Mouse (Mus musculus): ENCODE results near the gene Tmem191c. TPM values are rescaled to one million over a fixed set of nuclear protein-coding genes. Genes with fewer than 3 reads are reported as not detected.

Gene Tmem191c
- total and polyA plus RNA-seq, 2 experiments from 2014 or later: 76.9 to 112 TPM

DNA sequence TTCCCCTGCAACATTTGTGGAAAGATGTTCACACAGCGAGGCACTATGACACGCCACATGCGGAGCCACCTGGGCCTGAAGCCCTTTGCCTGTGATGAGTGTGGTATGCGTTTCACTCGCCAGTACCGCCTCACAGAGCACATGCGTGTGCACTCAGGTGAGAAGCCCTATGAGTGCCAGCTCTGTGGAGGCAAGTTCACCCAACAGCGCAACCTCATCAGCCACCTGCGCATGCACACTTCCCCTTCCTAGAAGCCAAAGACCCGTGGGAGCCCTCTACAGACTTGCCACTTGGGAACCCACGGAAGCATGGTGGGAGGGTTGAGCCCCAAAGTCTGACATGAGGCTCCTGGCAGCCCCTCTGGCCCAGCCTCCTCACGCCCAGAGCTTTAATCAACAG lies 17.0 kb upstream of the Tmem191c start:
- DNase-seq (ENCODE audit: low spot score) (no peak), ATAC-seq (no peak)
- H3K36me3 ChIP-seq (ENCODE audit: insufficient read depth, low read length): peaks cover 31% of the 10 kb centered on the region
- no peak overlapping the region for H3K4me3 ChIP-seq (ENCODE audit: low read length)
- peaks cover 4% of the 10 kb centered on the region; the same call in 1 of the 2 replicates for H3K4me1 ChIP-seq (ENCODE audit: insufficient read depth, low read length)
- no peak overlapping the region for H3K4me2 ChIP-seq (ENCODE audit: low read depth, low read length)
- no peaks in the 10 kb centered on the region for H3K27me3 ChIP-seq (ENCODE audit: insufficient read depth, low read length)
- TF ChIP-seq CTCF (IDR thresholded peaks at IDR 0.05; ENCODE audit: low read depth): no peak
- WGBS: 90% methylated on average over 12 of the region's 12 CpGs
- no peak overlapping the region for H3K9ac ChIP-seq (replicated peaks; ENCODE audit: low read length)
- H3K9me3 ChIP-seq (ENCODE audit: low read length): no peaks in the 10 kb centered on the region
- no peak overlapping the region for H3K27ac ChIP-seq

DNA sequence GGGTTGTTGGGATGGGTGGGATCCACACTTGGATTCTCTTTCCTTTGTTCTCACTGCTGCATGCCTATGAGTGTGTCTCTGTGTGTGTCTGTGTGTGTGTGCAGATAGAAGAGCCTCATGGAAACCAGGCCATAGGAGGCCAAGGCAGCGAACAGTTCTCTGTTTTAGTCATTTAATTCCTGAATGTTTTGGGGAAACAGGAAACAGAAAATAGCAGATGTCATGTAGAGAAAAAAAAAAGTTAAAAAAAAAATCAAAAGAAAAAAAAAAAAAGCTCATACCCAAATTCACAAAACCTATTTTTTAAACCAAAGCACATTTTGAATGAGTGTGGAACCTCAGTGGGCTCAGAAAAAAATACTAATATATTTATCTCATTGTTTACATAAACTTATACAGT lies 14.5 kb upstream of the Tmem191c start:
- DNase-seq (ENCODE audit: low spot score) (no peak), ATAC-seq (no peak)
- H3K4me3 ChIP-seq (ENCODE audit: low read length): no peak overlapping the region
- no peak overlapping the region for H3K9ac ChIP-seq (replicated peaks; ENCODE audit: low read length)
- no peak for TF ChIP-seq CTCF (IDR thresholded peaks at IDR 0.05; ENCODE audit: low read depth)
- H3K9me3 ChIP-seq (ENCODE audit: low read length): no peaks in the 10 kb centered on the region
- H3K4me2 ChIP-seq (ENCODE audit: low read depth, low read length): no peak overlapping the region
- H3K27me3 ChIP-seq (ENCODE audit: insufficient read depth, low read length): no peaks in the 10 kb centered on the region
- no peaks in the 10 kb centered on the region for H3K4me1 ChIP-seq (ENCODE audit: insufficient read depth, low read length)
- peaks cover 24% of the 10 kb centered on the region for H3K36me3 ChIP-seq (ENCODE audit: insufficient read depth, low read length)
- WGBS: 94% methylated on average over 1 of the region's 1 CpGs
- H3K27ac ChIP-seq: no peak overlapping the region

GRCm38 (mm10) chr16:17266113-17266512 lies 9.8 kb upstream of the Tmem191c start:
- Histone ChIP-seq H3K27me3 (ENCODE audit: insufficient read depth, low read length) (no peaks in the 10 kb centered on the region), H3K9ac (replicated peaks; ENCODE audit: low read length) (no peak overlapping the region), H3K9me3 (ENCODE audit: low read length) (peaks cover 5% of the 10 kb centered on the region), H3K27ac (no peak overlapping the region), H3K36me3 (ENCODE audit: insufficient read depth, low read length) (no peaks in the 10 kb centered on the region), H3K4me3 (ENCODE audit: low read length) (no peak overlapping the region), H3K4me1 (ENCODE audit: insufficient read depth, low read length) (no peaks in the 10 kb centered on the region), H3K4me2 (ENCODE audit: low read depth, low read length) (no peak overlapping the region)
- ATAC-seq: no peak
- no peak for TF ChIP-seq CTCF (IDR thresholded peaks at IDR 0.05; ENCODE audit: low read depth)
- 77% methylated on average over 3 of the region's 3 CpGs for WGBS
- no peak for DNase-seq (ENCODE audit: low spot score)

DNA sequence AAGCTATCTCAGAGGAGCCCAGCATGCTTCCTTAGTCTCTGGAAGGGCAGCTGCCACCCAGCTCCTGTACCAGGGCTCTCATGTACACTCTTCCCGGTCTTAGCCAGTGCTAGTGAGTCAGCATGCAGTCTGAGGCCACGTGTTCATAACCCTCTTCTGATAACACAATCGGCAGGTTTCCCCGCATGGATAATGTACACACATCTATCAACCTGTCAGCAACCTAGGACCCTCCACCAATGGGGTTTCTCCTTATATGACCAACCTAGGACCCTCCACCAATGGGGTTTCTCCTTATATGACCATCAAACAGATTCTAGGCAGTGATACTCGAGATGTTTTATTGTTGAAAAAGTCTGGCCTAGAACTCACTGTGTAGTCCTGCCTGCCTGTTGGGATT lies 7.9 kb upstream of the Tmem191c start:
- 68% methylated on average over 5 of the region's 5 CpGs for WGBS
- Histone ChIP-seq H3K36me3 (ENCODE audit: insufficient read depth, low read length) (no peaks in the 10 kb centered on the region), H3K4me1 (ENCODE audit: insufficient read depth, low read length) (no peaks in the 10 kb centered on the region), H3K27me3 (ENCODE audit: insufficient read depth, low read length) (no peaks in the 10 kb centered on the region), H3K9ac (replicated peaks; ENCODE audit: low read length) (no peak overlapping the region), H3K4me2 (ENCODE audit: low read depth, low read length) (no peak overlapping the region), H3K27ac (no peak overlapping the region), H3K4me3 (ENCODE audit: low read length) (no peak overlapping the region), H3K9me3 (ENCODE audit: low read length) (peaks cover 5% of the 10 kb centered on the region)
- no peak for TF ChIP-seq CTCF (IDR thresholded peaks at IDR 0.05; ENCODE audit: low read depth)
- DNase-seq (ENCODE audit: low spot score): no peak
- ATAC-seq: no peak

DNA sequence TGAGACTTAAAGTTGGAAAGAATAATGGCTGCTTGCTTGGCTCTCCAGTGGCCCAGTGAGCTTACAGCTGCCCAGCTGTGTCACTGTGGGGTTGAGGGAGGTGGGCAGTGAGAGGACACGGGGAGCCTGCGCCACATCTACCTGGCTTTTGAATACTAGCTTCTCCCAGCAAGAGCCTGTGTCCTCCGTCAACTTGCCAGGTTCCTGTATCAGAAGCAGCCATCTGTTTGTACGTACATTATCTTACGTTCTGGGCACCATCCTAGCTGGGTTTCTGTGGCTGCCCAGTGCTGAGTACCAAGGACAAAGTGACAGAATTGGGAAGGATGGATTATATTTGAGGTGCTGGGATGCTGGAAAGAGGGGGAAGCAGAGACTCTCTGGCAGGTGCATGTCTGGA lies 6.0 kb upstream of the Tmem191c start:
- ATAC-seq (no peak), DNase-seq (ENCODE audit: low spot score) (no peak)
- no peaks in the 10 kb centered on the region for H3K27me3 ChIP-seq (ENCODE audit: insufficient read depth, low read length)
- no peak overlapping the region for H3K4me3 ChIP-seq (ENCODE audit: low read length)
- H3K27ac ChIP-seq: no peak overlapping the region
- no peak for TF ChIP-seq CTCF (IDR thresholded peaks at IDR 0.05; ENCODE audit: low read depth)
- WGBS: 85% methylated on average over 5 of the region's 5 CpGs
- H3K9ac ChIP-seq (replicated peaks; ENCODE audit: low read length): no peak overlapping the region
- no peak overlapping the region for H3K4me2 ChIP-seq (ENCODE audit: low read depth, low read length)
- H3K36me3 ChIP-seq (ENCODE audit: insufficient read depth, low read length): no peaks in the 10 kb centered on the region
- H3K4me1 ChIP-seq (ENCODE audit: insufficient read depth, low read length): no peaks in the 10 kb centered on the region
- peaks cover 5% of the 10 kb centered on the region for H3K9me3 ChIP-seq (ENCODE audit: low read length)

DNA sequence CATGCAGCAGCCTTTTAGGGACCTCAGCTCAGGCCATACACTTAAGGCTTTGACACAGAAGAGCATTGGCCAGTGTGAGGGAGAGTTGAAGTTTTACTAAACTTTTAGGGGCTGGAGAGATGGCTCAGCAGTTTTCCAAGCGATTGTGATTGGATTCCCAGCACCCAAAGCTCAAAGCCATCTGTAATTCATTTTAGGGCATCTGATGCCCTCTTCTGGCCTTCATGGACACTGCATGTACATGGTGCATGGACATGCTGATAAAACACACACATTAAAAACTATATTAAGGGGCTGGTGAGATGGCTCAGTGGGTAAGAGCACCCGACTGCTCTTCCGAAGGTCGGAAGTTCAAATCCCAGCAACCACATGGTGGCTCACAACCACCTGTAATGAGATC lies 4.8 kb upstream of the Tmem191c start:
- Histone ChIP-seq H3K4me3 (ENCODE audit: low read length) (no peak overlapping the region), H3K27ac (no peak overlapping the region), H3K27me3 (ENCODE audit: insufficient read depth, low read length) (no peaks in the 10 kb centered on the region), H3K9ac (replicated peaks; ENCODE audit: low read length) (no peak overlapping the region), H3K36me3 (ENCODE audit: insufficient read depth, low read length) (no peaks in the 10 kb centered on the region), H3K4me1 (ENCODE audit: insufficient read depth, low read length) (no peaks in the 10 kb centered on the region), H3K9me3 (ENCODE audit: low read length) (peaks cover 5% of the 10 kb centered on the region), H3K4me2 (ENCODE audit: low read depth, low read length) (no peak overlapping the region)
- 80% methylated on average over 4 of the region's 4 CpGs for WGBS
- ATAC-seq: no peak
- DNase-seq (ENCODE audit: low spot score): no peak
- peak; percentile 48 for TF ChIP-seq CTCF (IDR thresholded peaks at IDR 0.05; ENCODE audit: low read depth)

- H3K36me3 ChIP-seq (ENCODE audit: insufficient read depth, low read length): no peaks in the 10 kb centered on the region
- peaks cover 5% of the 10 kb centered on the region for H3K9me3 ChIP-seq (ENCODE audit: low read length)
- no peak for ATAC-seq
- H3K4me3 ChIP-seq (ENCODE audit: low read length): no peak overlapping the region
- 74% methylated on average over 6 of the region's 6 CpGs for WGBS
- TF ChIP-seq CTCF (IDR thresholded peaks at IDR 0.05; ENCODE audit: low read depth): no peak
- no peak overlapping the region for H3K9ac ChIP-seq (replicated peaks; ENCODE audit: low read length)
- no peak overlapping the region for H3K4me2 ChIP-seq (ENCODE audit: low read depth, low read length)
- no peak overlapping the region for H3K27ac ChIP-seq
- H3K27me3 ChIP-seq (ENCODE audit: insufficient read depth, low read length): peaks cover 4% of the 10 kb centered on the region; the same call in 1 of the 2 replicates
- no peak for DNase-seq (ENCODE audit: low spot score)
- no peaks in the 10 kb centered on the region for H3K4me1 ChIP-seq (ENCODE audit: insufficient read depth, low read length)
Observed at GRCm38 (mm10) chr16:17271856-17272255, 4.0 kb upstream of the Tmem191c start.
